In the genomic region with DNA sequence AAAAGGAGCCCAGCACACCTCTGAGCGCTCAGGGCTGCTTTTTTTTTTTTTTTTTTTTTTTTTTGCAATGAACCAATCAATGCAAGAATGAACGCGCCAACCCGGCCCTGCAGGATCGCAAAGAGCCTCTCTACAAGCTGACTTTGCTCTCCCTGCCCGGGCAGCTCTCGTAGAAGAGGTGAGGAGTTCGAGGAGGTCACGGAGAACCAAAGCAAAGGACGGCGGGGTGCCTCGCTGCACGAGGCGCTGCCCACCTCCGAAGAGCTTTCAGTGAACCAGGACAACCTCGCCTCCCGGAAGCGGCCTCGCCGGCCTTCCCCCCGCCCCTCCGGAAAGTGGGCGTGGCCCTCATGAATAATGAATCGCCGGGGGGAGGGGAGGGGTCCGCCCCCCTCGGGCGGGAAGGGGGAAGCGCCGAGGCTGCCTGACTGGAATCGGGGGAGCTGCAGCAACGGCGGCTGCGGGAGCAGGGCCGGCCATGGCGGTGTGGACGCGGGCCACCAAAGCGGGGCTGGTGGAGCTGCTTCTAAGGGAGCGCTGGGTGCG, we compare ENCODE assay signal across 7 mouse cellular contexts. TPM values are rescaled to one million over a fixed set of nuclear protein-coding genes. Genes with fewer than 3 reads are reported as not detected.
DNase-seq lines count a peak whose midpoint lies in the region; ATAC-seq and TF ChIP-seq lines count a peak whose summit lies in the region.

A gene (plus strand): TSS at position 427 of the 546 bp plus-strand sequence.

- no peaks in the 10 kb centered on the region for H3K9me3 ChIP-seq in intestine, embryonic 16.5 days (ENCODE audit: control insufficient read depth, low read length)
- no peaks in the 10 kb centered on the region for H3K9me3 ChIP-seq in midbrain, embryonic 11.5 days (ENCODE audit: control insufficient read depth, low read length)

- H3K9ac ChIP-seq in intestine, embryonic 16.5 days (ENCODE audit: low read depth, low read length), result peak within 1 kb of the TSS; percentile 94
- peak within 1 kb of the TSS; percentile 94 for H3K9ac ChIP-seq in midbrain, embryonic 11.5 days (ENCODE audit: low read length)

- 1% methylated on average over 38 of the region's 41 CpGs for WGBS in intestine, embryonic 16.5 days
- 0% methylated on average over 37 of the region's 41 CpGs for WGBS in midbrain, embryonic 11.5 days

- H3K27me3 ChIP-seq in intestine, embryonic 16.5 days (replicated peaks; ENCODE audit: control insufficient read depth, insufficient read depth, low read length), result no peaks in the 10 kb centered on the region
- peaks cover 4% of the 10 kb centered on the region; the same call in 1 of the 2 replicates for H3K27me3 ChIP-seq in midbrain, embryonic 11.5 days (ENCODE audit: control insufficient read depth, insufficient read depth, low read length)

- TF ChIP-seq CTCF in cortical plate, adult 2 months (IDR thresholded peaks at IDR 0.05; ENCODE audit: extremely low read depth, insufficient read depth, low read length), result no peak

- peak within 1 kb of the TSS; percentile 79 for H3K27ac ChIP-seq in cortical plate, adult 2 months (ENCODE audit: insufficient read depth, low read length)
- peak within 1 kb of the TSS; percentile 90 for H3K27ac ChIP-seq in intestine, embryonic 16.5 days (ENCODE audit: low read length)
- H3K27ac ChIP-seq in midbrain, embryonic 11.5 days (ENCODE audit: low read depth, low read length), result peak within 1 kb of the TSS; percentile 75

- peak; percentile 70; the same call in 1 of the 2 replicates for TF ChIP-seq POLR2A in cortical plate, adult 2 months (IDR thresholded peaks at IDR 0.05; ENCODE audit: extremely low read depth, insufficient read depth, low read length)

- peak; percentile 97 for DNase-seq in adipocyte (ENCODE audit: low spot score)
- DNase-seq in gastrocnemius, postnatal 36 days, result peak; percentile 88 to 90
- DNase-seq in left cerebral cortex, postnatal 36 days (ENCODE audit: low spot score in 2 of 2), result peak; percentile 84 to 89
- peak; percentile 100 for DNase-seq in midbrain, embryonic 11.5 days (ENCODE audit: low spot score, missing footprints)
- peak; percentile 86 for DNase-seq in skeletal muscle tissue, adult 2 months (ENCODE audit: low read depth, low spot score)

- intact Hi-C loops in gastrocnemius, postnatal 36 days (cut with DNase I), result no loop called here
- intact Hi-C loops in left cerebral cortex, postnatal 36 days (cut with DNase I), result loop anchor here (5.0 kb wide), 1 partner anchor 67 kb away; no protein-coding TSS in a partner anchor

- peak; percentile 89 for ATAC-seq in intestine, embryonic 16.5 days
- peak; percentile 90 for ATAC-seq in midbrain, embryonic 11.5 days (ENCODE audit: low FRiP score)

- H3K4me1 ChIP-seq in cortical plate, adult 2 months (ENCODE audit: control insufficient read depth, insufficient read depth, low read length), result peaks cover 5% of the 10 kb centered on the region
- H3K4me1 ChIP-seq in intestine, embryonic 16.5 days (ENCODE audit: control insufficient read depth, insufficient read depth, low read length), result peaks cover 21% of the 10 kb centered on the region
- peaks cover 16% of the 10 kb centered on the region; the same call in 1 of the 2 replicates for H3K4me1 ChIP-seq in midbrain, embryonic 11.5 days (ENCODE audit: control insufficient read depth, insufficient read depth, low read length)

- H3K4me2 ChIP-seq in intestine, embryonic 16.5 days (ENCODE audit: low read depth, low read length), result peak within 1 kb of the TSS; percentile 90
- H3K4me2 ChIP-seq in midbrain, embryonic 11.5 days, result peak within 1 kb of the TSS; percentile 73

- H3K36me3 ChIP-seq in intestine, embryonic 16.5 days (ENCODE audit: control insufficient read depth, insufficient read depth, low read length), result no peaks in the 10 kb centered on the region
- H3K36me3 ChIP-seq in midbrain, embryonic 11.5 days (ENCODE audit: control insufficient read depth, insufficient read depth, low read length), result no peaks in the 10 kb centered on the region

- peak within 1 kb of the TSS; percentile 40 for H3K4me3 ChIP-seq in cortical plate, adult 2 months (ENCODE audit: insufficient read depth, low read length)
- peak within 1 kb of the TSS; percentile 95 for H3K4me3 ChIP-seq in intestine, embryonic 16.5 days (ENCODE audit: low read length)
- H3K4me3 ChIP-seq in midbrain, embryonic 11.5 days (ENCODE audit: low read depth, low read length), result peak within 1 kb of the TSS; percentile 87

RNA-seq across cellular contexts. Expression of the gene that starts here (rescaled TPM):
- polyA plus RNA-seq in cortical plate, adult 2 months (2012; rRNA removed), result 8.7 and 9.3 TPM in 2 replicates
- 1 to 10 TPM; 5.0 to 5.6 TPM for total RNA-seq in gastrocnemius, postnatal 36 days (2021)
- polyA plus RNA-seq in intestine, embryonic 16.5 days (2015; fragmentation: Nextera tagmentation; extraction: Ambion mirVana), result 8.5 and 9.1 TPM in 2 replicates
- 10 to 100 TPM; 13.7 to 17.0 TPM for total RNA-seq in left cerebral cortex, postnatal 36 days (2021)
- polyA plus RNA-seq in midbrain, embryonic 11.5 days (2014; fragmentation: Nextera tagmentation; extraction: Ambion mirVana), result 5.9 and 6.2 TPM in 2 replicates

Comparison
In these comparisons a context has a peak if more than half of its experiments do, and no peak if none do; other contexts are left out.
1. Peak in every context shown above with its lines: DNase-seq, ATAC-seq, H3K4me3 ChIP-seq and H3K27ac ChIP-seq.
2. H3K4me3 ChIP-seq: peak in every context shown above with its lines; median percentile 95 in intestine, embryonic 16.5 days; 87 in midbrain, embryonic 11.5 days; 40 in cortical plate, adult 2 months.